Comparison of ENCODE assay signal across 1 mouse cellular context in the genomic region with DNA sequence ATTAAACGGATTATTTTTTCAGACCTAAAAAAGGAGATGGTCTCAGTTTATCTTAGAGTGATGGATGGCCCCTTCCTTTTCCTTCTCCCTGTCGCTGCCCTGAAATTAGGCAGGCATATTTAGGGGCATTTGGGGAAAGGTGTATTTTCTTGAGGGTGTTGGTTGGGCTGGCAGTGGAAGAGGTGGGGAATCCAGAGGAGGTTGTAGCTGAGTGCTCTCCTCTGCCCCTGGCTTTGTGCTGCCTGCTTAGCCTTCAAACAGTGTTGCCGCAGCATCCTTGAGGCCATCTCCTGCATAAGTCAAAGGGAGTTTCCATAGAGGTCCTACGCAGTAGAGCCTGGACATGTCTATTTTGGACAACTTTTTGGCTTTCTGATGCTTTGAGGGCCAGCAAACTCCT.
TF ChIP-seq lines count a peak whose summit lies in the region.

No protein-coding gene starts in this region.

TF ChIP-seq in C2C12, 6 proteins besides CTCF, POLR2A, EP300 and RAD21:
- TF ChIP-seq CEBPB (IDR thresholded peaks at IDR 0.05; ENCODE audit: low read depth) (no peak), MAX (IDR thresholded peaks at IDR 0.05) (no peak), FOSL1 (IDR thresholded peaks at IDR 0.05; ENCODE audit: insufficient read depth, low read length, poor library complexity, severe bottlenecking) (no peak), MYOD1 (IDR thresholded peaks at IDR 0.05; ENCODE audit: control insufficient read depth, insufficient read length, low read depth) (no peak), USF1 (IDR thresholded peaks at IDR 0.05; ENCODE audit: low read depth) (no peak), MYOG (IDR thresholded peaks at IDR 0.05; ENCODE audit: control insufficient read depth, extremely low read depth, insufficient read length) (no peak)
TF ChIP-seq in C2C12: peak in this region for 0.
